8 mouse cellular contexts compared by ENCODE assay signal in genomic region chr11:44610971-44611781, GRCm38 (mm10). TPM values are rescaled to one million over a fixed set of nuclear protein-coding genes. Genes with fewer than 3 reads are reported as not detected.
DNase-seq lines count a peak whose midpoint lies in the region; ATAC-seq lines count a peak whose summit lies in the region.

No protein-coding gene starts in this region.

- H3K4me3 ChIP-seq in intestine, embryonic 14.5 days (ENCODE audit: low read depth, low read length): peak overlapping the region; percentile 30

- intact Hi-C loops in left cerebral cortex, postnatal 10 days (cut with DNase I): loop anchor here (2.0 to 10.0 kb wide), 4 partner anchors 174 to 1271 kb away; no protein-coding TSS in a partner anchor

- WGBS in intestine, embryonic 14.5 days: 2% methylated on average over 45 of the region's 45 CpGs

- H3K4me2 ChIP-seq in intestine, embryonic 14.5 days (ENCODE audit: low read length): peak overlapping the region; percentile 60

- peak; percentile 87 for DNase-seq in R1 (ENCODE audit: low read depth, low spot score)
- peak; percentile 88 to 94 for DNase-seq in cerebellum, postnatal 4 days (ENCODE audit: low spot score in 2 of 2)
- DNase-seq in gastrocnemius, postnatal 10 days: peak; percentile 91
- peak; percentile 92 for DNase-seq in intestine, embryonic 14.5 days (ENCODE audit: low spot score)
- DNase-seq in left cerebral cortex, postnatal 10 days (ENCODE audit: extremely low spot score in 1 of 2, low spot score in 2 of 2): peak; percentile 85 to 90
- peak; percentile 67 for DNase-seq in right cerebral cortex, postnatal 36 days (ENCODE audit: low spot score in 2 of 2)
- peak; percentile 78 to 91 for DNase-seq in urinary bladder, postnatal 4 days (ENCODE audit: low spot score in 2 of 2)

- no peak overlapping the region for H3K27ac ChIP-seq in intestine, embryonic 14.5 days (ENCODE audit: low read depth)

- no peaks in the 10 kb centered on the region for H3K9me3 ChIP-seq in intestine, embryonic 14.5 days (ENCODE audit: control insufficient read depth, low read length)

- no peaks in the 10 kb centered on the region for H3K36me3 ChIP-seq in intestine, embryonic 14.5 days (ENCODE audit: control insufficient read depth, insufficient read depth, low read length)

- H3K9ac ChIP-seq in intestine, embryonic 14.5 days (ENCODE audit: low read length): no peak overlapping the region

- peak; percentile 67 for ATAC-seq in intestine, embryonic 14.5 days (replicated peaks; ENCODE audit: low FRiP score, low TSS enrichment, low read depth)
- ATAC-seq in megakaryocyte-erythroid progenitor cell, adult 5-6 weeks (replicated peaks; ENCODE audit: low FRiP score, low TSS enrichment, poor library complexity, severe bottlenecking): peak; percentile 85

- peaks cover 17% of the 10 kb centered on the region for H3K4me1 ChIP-seq in intestine, embryonic 14.5 days (replicated peaks; ENCODE audit: control insufficient read depth, insufficient read depth, low read length)

- H3K27me3 ChIP-seq in intestine, embryonic 14.5 days (replicated peaks; ENCODE audit: control insufficient read depth, insufficient read depth, low read length): peaks cover 49% of the 10 kb centered on the region

RNA-seq across cellular contexts. Expression of gene Ebf1, which starts 5.9 kb away (rescaled TPM):
- 10 to 100 TPM; 25.8 to 36.2 TPM for total RNA-seq in gastrocnemius, postnatal 10 days (2021)
- 8.4 and 10.0 TPM in 2 replicates for polyA plus RNA-seq in intestine, embryonic 14.5 days (2014; fragmentation: Nextera tagmentation; extraction: Ambion mirVana)
- 1 to 10 TPM; 3.6 to 5.0 TPM for total RNA-seq in left cerebral cortex, postnatal 10 days (2021)
- total RNA-seq in megakaryocyte-erythroid progenitor cell, adult 5-6 weeks (2014; fragmentation: Nextera tagmentation): 4.0 and 26.9 TPM in 2 replicates
- total RNA-seq in megakaryocyte-erythroid progenitor cell, adult 5-6 weeks (2017): 2.9 TPM in 1 of 2 replicates, not detected in the other
